Mouse (Mus musculus): ENCODE results near the gene Iah1.

- no peak for TF ChIP-seq CTCF (IDR thresholded peaks at IDR 0.05; ENCODE audit: extremely low read depth, insufficient read length, insufficient replicate concordance, low read depth, low read length)
- TF ChIP-seq POLR2A (IDR thresholded peaks at IDR 0.05; ENCODE audit: low read depth, low read length) = no peak
Observed at GRCm38 (mm10) chr12:21302361-21302783, 13.8 kb upstream of the Iah1 start.

All from small intestine, adult 2 months (tissue).